Mouse (Mus musculus) testis, postnatal 10 days (tissue): ENCODE data around the gene C2cd5.

ENCODE experiments used
- DNase-seq: peaks from one replicate; pipeline ENCODE4 v3.0.0; 2021; ENCODE audit warnings: low spot score

The C2cd5 gene

DNA sequence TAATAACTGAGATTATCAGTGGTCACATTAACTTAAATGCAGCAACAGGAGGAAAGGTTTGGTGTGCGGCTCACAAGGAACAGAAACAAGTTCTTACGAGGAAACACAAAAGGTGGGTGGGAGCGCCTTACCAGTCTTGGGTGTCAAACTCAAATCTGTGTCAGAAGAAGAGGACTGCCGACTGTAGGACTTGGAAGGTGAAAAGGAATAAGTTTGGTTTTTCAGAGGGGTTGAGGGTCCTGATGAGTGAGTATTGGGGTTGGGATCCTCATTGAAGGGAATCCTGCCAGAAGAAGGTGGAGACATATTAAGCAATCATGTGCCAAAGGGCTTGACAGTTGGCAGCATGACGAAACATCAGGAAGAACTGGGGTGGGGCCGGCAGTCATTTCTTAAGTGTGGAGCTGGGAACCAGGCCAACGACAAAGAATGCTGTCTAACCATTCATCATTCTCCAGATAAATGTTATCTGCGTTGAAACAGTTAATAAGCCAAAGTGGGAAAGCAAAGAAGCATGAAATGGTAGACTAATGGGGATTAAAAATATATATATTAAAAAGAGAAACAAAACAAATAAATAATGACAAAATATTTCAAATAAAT lies 27.4 kb downstream of the C2cd5 start:
- no peak for DNase-seq

DNA sequence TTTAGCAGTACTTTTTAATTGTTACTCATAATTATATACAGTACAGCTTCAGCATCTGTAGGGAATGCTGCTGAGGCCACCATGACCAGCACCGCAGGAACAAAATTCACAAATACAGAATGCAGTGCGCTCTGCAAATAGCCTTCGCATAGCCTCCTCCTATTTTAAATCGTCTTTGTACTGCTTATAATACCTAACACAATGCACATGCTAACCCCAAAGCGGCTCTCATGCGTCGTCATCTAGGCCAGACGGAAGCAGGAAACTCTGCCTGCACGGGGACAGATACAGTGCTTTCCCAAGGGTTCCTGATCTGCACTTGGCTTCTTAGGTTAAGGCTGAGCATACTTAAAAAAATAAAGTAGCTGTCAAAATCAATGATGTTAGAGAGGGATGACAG lies 29.2 kb downstream of the C2cd5 start:
- DNase-seq, result no peak

DNA sequence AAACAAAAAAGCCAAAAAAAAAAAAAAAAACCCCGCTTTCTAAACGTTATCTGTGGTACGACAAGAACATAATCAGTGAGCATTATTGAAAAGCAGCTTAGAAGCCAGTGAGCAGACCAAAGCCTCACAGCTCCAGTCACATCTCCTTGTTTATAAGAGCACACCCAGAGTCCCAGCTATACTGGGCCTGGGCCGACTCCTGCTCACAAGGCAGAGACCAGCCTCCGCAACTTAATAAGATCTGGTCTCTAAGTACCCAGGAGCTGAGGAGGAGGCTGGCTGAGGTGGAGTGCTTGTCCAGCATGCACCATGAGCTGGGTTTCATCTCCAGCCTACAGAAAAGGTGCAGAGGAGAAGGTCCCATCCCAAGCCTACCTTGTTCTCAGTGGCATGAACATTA lies 29.9 kb downstream of the C2cd5 start:
- DNase-seq, result no peak

DNA sequence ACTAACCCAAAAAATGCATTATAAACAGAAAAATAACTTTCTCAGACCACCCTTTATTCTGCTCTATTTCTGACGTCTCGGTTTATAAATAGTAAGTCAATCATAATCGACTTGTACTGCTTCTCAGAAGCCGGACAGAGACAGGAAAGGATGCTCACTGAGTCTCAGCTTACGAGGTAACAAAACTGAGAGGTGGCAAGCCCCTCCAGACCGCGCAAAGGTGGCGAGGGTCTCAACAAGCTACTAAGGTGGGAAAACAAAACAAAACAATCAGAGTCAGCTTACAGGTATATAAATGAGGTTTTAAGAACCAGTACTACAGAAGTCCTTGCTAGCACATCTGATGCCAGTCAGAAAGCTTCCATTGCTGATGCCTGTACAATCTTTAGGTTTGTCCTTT lies 30.3 kb downstream of the C2cd5 start:
- no peak for DNase-seq

DNA sequence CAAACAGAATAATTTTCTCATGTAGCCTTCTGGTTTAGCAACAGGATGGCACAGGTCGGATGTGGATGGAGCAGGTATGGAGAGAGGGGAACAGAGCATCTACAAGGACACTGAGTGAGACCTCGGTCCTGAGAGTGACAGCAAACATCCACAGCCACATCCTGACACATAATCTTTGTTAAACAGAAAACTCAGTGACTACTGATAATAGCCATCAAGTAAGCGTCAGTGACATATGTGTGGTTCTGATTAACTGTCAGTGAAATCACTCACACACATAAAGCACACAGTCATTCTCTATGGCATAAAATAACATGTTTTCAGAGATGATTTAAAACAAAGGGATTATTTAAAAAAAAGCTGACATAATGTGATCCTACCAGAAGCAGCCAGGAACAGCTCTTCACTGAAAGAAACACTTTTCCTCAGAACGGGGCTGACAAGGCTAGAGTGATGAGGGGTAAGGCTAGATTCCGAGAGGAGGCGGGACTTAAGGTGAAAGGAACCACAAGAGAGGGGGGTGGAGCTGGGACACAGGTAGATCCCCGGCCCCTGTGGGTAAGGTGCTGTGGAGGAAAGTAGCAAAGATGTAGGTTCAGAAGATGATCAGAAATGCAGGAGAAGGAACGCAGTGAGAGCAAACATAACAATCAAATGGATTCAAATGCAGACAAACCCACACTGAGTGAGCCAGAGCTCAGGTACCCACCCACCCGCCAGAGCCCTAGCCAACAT lies 31.6 kb downstream of the C2cd5 start:
- DNase-seq, result no peak

DNA sequence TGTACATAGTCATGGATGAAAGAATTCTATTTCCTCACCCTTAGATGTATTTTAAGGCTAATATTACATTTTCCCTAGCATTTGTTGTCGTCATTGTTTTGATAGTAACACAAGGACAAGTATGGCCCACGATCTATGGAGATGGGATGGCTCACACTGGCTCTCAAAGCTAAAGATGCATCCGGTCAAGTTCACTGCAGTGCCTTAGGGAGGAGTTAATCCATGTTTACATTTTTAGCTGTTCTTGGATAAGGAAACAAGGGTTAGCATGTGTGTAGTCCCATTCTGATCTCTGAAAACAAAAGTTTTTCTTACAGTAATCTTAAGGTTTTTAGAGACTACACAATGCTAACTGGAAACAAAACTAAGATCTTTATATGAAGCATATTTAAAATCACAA lies 32.3 kb downstream of the C2cd5 start:
- no peak for DNase-seq

DNA sequence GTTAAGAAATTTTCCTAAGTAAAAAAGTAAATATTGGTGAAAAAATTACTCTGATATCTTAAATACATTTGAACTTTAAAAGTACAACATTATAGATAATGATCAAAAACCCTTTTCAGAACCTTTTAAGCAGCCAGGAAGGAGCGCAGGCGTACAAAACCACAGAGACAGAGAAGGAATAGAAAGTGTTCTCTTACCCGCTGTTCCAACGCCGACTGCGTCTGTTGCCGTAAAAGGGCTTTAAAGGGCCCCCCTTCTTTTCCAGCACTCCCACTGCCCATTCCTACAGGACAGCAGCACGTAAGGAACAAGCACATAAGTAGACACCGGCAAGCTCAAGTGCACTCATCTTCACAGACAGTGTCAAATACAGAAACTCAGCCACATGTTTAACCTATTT lies 33.1 kb downstream of the C2cd5 start:
- DNase-seq, result no peak

DNA sequence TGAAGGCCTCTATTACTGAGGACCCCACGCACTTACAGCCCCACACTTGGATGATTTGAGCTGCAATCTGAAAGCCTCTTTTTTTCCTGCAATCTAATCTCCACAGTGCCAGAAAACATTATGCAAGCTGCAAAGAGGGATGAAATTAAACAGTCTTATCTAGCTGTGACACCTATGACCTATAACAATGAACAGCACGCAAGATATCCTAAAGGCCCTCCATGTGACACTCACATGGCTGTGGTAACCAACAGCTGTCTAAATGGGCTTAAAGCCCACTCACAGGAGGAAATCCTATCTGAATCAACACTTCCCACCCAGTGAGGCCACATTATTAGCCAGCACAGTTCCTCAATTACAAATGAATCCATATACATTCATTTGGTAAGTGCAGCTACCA lies 35.9 kb downstream of the C2cd5 start:
- DNase-seq, result no peak

DNA sequence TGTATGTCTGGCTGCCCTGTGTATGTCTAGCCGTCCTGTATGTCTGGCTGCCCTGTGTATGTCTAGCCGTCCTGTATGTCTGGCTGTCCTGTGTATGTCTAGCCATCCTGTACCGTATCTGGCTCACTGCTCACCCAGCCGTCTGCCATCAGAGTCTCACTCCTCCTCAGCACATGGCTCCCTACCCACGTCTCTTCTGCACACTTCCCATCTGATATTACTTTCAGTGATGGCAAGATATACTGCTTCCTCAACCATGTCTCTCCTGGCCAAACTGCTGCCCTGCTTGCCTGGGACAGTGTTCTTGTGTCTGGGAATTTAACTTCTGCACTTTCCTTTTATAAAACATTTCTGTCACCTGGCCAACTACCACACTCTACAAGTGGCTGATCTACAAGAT lies 42.3 kb downstream of the C2cd5 start:
- DNase-seq, result no peak

DNA sequence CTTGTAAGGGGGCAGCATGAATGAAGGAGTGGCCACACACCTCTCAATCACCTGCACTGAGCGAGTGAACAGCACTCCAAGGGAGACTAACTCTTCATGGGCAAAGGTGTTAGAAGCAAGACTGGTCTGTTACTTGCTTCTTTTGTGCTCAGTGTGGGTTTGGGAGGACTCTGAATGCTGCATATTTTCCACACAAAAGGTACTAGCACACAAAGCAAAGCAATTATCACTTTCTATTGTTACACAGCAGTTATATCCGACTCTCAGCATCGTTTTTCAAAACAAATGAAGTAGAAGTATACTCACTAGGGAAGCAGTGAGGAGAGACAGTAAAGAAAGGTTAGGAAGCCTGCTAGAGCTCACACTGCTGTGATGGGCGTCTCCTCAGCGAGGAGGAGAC lies 48.4 kb downstream of the C2cd5 start:
- no peak for DNase-seq

DNA sequence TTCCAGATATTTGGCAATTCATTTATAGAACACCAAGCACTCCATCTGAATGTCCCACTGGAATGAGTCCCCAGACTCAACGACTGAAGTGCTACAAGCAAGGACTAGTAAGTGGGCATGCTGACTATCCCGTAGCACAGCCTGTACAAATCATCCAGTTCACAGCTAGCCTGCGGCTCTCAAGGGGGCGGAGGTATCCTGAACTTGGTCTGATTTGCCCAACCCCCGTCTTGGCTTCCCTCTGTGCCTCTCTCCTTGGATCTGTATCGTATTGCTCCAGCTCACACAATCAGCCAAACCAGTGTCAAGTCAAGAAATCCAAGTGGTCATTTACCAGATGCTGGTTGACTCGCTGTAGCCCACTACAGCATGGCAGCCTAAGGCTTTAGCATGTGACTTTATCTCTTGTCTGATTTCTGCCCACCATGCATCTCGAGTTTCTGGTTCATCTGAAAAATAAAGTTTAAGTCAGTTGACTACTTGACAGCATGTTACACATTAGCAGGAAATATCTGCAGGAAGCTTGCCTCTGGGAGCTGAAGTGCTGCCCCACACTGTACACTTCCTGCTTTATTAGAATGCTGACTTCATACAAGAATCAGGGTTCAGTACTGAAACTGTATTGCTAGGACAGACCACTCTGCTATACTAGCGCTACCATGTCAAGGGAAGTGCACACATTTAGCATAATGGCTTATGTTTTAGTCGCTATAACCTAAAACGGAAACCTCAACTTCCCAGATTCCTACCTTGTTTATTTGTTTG lies 50.0 kb downstream of the C2cd5 start:
- DNase-seq, result no peak

DNA sequence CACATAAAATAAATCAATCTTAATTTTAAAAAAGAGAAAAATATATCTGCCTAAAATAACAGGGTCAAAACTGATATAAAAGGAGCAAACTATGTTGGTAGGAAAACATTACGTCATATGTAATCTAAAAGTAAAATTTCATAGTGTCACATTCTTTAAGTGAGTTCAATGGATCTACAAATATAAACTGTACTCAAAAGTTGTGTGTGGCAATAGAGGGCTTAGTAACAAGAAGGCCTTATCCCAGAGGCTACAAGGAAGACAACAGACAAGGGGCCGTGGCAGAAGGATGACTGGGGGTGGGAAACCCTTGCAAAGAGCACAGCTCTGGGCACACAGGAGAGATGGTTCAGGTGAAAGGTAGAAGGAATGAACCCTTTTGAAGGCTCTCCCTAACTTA lies 50.8 kb downstream of the C2cd5 start:
- DNase-seq, result no peak

DNA sequence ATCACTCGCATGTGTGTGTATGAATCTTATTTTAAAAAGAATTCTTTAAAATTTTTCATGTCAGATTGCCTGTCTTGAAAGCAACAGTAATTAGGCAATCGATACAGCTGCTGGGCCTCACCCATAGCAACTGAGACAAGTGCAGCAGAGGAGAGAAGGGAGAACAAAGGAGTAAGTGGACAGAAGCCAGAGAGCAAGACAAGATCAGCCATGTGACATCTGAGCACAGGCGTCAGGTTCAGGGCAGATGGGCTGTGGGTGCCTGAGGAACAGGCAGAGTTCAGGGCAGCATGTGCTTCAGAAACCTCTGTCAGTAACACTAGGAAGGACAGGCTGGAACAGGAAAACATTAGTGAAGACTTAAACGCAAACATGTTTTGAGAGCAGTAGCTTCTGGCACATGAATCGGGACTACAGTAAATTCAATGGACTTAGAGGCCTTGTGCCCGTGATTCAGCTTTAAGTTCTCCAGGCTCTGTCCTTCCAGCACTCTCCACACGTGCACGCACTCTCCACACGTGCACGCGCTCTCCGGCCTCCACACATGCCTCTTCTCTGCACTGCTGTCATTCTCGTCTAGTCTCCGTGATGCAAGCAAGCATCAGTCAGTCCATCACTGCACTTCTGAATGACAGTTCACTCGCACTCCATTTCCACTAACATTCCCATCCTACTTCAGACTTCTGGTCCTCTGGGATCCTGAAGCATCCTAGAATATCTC lies 52.2 kb downstream of the C2cd5 start:
- DNase-seq, result no peak

DNA sequence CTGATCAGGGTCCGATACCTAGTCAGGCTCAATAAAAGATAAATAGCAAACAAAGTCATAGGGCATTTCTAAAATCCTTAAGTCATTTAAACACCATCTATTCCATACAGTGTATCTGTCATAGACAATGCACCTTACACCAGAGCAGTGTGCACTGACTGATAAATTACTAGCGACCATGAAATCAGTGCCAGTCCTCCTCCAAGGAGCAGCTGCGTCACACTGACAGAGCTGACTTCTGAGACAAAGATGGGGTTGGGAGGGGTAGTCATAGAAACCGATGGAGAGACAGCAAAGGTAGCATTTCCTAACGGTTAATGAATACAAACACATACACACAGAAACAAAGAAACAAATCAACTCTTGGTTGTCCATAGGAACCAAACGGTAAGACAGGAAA lies 58.4 kb downstream of the C2cd5 start:
- DNase-seq, result no peak

DNA sequence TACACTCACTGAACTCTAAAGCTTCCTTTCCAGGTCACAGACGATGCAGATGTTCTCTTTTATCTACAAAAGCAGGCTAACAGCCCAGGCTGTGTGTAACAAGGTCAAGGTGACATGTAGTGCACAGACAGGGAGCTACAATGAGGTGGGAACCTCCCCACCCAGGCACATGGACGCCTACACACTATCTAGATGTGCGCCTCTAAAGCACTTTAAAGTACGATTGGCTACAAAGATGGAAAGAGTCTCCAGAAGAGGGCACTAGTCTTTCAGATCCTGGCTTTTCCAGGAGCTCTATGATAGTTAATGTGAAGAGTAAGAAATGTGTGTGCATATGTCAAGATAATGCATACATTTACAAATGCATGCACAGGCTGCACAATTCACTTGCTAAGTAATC lies 64.7 kb downstream of the C2cd5 start:
- DNase-seq, result no peak

DNA sequence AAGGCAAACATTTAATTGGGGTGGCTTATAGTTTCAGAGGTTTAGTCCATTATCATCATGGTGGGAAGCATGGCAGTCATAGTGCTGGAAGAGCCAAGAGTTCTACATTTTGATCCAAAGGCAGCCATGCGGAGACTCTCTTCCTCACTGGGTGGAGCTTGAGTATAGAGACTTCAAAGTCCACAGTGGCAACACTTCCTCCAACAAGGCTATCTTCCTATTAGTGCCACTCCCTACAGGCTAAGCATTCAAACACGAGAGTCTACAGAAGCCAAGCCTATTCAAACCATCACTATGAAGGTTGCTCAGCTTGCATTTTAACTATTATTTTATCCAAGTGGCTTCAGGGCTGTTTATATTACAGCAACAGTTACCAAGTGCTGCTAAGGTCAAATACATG lies 65.4 kb downstream of the C2cd5 start:
- no peak for DNase-seq

DNA sequence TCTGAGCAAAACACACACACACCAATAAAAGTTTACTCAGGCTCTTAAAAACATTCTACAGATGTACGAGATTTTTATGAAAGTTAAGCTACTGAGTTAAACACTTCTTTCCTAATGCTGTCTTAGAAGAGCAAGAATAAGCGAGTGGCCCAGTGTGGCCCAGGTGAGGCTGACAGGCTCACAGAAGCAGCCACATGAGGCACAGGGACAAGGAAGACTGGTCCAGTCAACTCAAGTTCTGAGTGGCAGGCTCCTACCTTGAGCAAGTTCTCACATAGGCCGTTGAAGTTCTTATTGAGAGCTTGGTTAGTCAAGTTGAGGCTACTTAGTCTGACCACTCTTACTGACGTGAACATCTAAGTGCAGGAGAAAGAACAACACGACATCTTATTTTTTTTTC lies 69.4 kb downstream of the C2cd5 start:
- no peak for DNase-seq

DNA sequence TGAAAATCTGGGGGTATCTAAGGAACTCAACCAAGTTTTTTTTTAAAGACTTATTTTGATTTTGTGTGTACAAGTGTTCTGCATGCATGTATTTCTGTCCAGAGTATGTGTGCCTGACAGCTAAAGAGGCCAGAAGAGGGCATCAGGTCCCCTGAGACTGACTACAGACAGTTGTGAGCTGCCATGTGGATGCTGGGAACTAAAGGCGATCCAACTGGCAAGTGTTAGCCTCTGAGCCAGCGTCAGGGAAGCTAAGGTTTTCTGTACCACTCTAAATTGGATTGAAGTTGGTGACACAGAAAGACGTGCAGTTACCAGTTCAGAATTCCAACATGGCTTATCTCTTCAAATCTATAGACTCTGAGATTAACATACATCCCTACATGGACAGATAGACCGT lies 72.0 kb downstream of the C2cd5 start:
- DNase-seq, result no peak

DNA sequence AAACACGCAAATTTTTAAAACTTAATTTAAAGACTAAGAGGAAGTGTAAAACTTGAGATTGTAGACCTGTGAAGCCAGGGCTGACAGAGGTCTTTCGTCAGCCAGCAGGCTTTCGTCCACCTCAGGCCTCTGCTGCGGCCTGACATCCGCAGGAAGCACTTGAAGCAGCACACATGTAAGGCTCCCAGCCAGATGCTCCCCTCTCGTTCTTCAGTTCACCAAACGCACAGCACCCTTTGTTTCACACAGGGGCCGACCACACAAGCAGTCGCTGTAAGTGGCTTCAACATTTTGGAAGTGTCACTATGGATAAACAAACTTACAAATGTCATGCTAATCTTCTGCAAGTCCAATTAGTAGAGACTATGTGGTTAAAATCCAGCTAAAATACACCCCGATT lies 72.5 kb downstream of the C2cd5 start:
- no peak for DNase-seq

DNA sequence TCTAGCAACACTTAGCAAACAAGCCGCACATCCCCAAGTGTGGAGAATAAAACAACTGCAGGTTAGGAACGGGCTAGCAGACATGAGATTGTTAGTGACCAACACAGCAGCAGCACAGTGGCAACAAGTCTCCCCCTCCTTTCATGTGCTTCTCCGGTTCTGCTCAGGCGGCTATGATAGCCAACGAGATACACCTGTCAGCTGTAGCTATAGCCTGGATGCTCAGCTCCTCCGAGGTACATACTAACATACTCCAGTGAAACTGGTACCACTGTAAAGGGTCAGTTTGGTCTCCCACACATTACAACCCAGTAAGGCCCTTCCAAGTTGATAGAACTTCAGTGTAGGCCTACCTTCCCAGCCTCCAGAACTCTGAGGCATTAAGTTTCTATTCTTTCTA lies 76.2 kb downstream of the C2cd5 start:
- peak; percentile 11 for DNase-seq

DNA sequence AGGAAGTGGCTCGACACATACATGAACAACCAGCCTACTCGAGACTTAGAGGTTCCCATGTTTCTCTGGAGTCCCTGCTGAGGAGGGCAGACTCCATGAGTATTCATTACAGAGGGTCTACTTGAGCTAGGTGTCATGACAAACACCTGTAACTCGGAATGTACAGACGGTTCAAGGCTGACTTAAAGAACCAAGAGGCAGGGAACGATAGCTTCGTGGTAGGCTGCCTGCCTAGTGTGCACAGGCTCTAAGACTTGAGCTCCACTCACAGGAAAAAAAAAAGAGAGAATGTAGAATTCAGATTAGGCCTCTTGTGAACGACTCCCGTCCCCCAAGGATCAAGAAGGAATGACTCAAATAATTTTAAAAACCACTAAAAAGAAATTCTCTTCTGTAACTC lies 78.2 kb downstream of the C2cd5 start:
- no peak for DNase-seq

DNA sequence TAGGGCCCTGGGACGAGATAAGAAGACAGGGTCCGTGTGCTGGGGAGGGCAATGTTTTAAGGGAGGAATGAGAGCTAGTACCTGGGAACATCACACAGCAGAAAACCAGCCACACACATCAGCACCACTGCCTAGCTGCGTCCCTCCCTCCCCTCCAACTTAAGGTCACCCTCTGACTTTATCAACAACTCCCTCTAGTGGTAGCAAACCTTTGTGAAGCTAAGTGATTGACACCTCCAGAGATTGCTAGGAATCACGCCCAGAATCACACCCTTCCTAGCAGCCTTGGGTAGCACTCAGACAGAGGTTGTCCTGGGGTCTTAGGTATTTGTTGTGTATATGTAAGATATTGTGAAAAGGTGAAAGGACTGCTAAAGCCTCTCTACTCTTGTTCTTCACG lies 79.3 kb downstream of the C2cd5 start:
- DNase-seq, result peak; percentile 18

DNA sequence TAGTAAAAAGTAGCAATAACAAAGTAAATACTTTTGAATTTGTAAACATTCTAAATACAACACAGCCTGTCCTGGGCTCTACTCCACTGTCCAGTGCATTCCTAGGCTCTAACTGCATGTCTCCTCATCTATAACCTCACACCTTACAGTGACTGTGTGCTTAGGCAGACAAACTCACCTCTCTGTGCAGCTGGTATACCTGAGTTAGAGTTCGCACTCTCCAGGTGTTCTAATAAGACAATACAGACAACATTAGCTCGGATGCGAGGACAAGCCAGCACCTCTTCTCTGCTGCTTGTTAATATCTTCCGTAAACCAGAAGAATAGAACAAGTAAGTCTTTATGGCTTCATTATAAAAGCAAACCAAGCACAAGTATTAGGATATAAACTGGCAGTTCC lies 79.8 kb downstream of the C2cd5 start:
- DNase-seq, result peak; percentile 5
